Mouse (Mus musculus) embryonic facial prominence, embryonic 14.5 days (tissue): Measurements from ENCODE around the gene Cav1. TPM values are rescaled to one million over a fixed set of nuclear protein-coding genes. Genes with fewer than 3 reads are reported as not detected.
A peak's percentile ranks its signal among the peaks of the same experiment; 100 is the strongest.

Experiments used
- ATAC-seq: fragments of 200-750 bp; cut with Nextera tagmentation; 2 replicates; pipeline ENCODE4 v1.8.0; 2017; ENCODE audit warnings: low read depth, moderate number of reproducible peaks, moderate TSS enrichment
- DNase-seq: peaks from one replicate; pipeline ENCODE4 v3.0.0-alpha.2; 2015; ENCODE audit warnings: low spot score
- H3K27ac ChIP-seq: fragments of 300-500 bp; sonication (generic); replicated peaks from 2 replicates; pipeline ENCODE4 v1.5.1; 2014; ENCODE audit warnings: low read depth, mild to moderate bottlenecking, low read length, moderate library complexity
- H3K27me3 ChIP-seq: fragments of 300-500 bp; sonication (generic); replicated peaks from 2 replicates; pipeline ENCODE4 v1.6.1; 2014; ENCODE audit warnings: low read length; ENCODE audit not compliant: control insufficient read depth, insufficient read depth
- H3K36me3 ChIP-seq: fragments of 300-500 bp; sonication (generic); 2 replicates; pipeline ENCODE4 v1.6.1; 2014; ENCODE audit warnings: low read length, mixed read lengths; ENCODE audit not compliant: control insufficient read depth, insufficient read depth
- H3K4me1 ChIP-seq: fragments of 300-500 bp; sonication (generic); 2 replicates; pipeline ENCODE4 v1.6.1; 2014; ENCODE audit warnings: antibody characterized with exemption, low read length; ENCODE audit not compliant: control insufficient read depth, insufficient read depth
- H3K4me2 ChIP-seq: fragments of 300-500 bp; sonication (generic); 2 replicates; pipeline ENCODE4 v1.6.1; 2014; ENCODE audit warnings: low read depth, mild to moderate bottlenecking, low read length, moderate library complexity, mixed read lengths
- H3K4me3 ChIP-seq: fragments of 300-500 bp; sonication (generic); 2 replicates; pipeline ENCODE4 v1.5.1; 2014; ENCODE audit warnings: low read depth, mild to moderate bottlenecking, low read length
- H3K9ac ChIP-seq: fragments of 300-500 bp; sonication (generic); 2 replicates; pipeline ENCODE4 v1.6.1; 2014; ENCODE audit warnings: low read depth, mild to moderate bottlenecking, low read length, moderate library complexity, mixed read lengths
- H3K9me3 ChIP-seq: fragments of 300-500 bp; sonication (generic); 2 replicates; pipeline ENCODE4 v1.6.1; 2016; ENCODE audit warnings: low read length; ENCODE audit not compliant: control insufficient read depth
- WGBS: fragments of 180-500 bp; shearing (Covaris S2); extraction: QIAGEN DNeasy Blood & Tissue Kit; methylation state at CpG from one replicate; pipeline ENCODE4 v1.1.7; 2014; 5-methylcytosine and 5-hydroxymethylcytosine counted together
- polyA plus RNA-seq: library from polyadenylated mRNA; unstranded; fragments of >200 nt; fragmentation: Nextera tagmentation; extraction: Ambion mirVana; gene quantifications from 2 replicates; pipeline ENCODE4 v1.2.1, GENCODE M21; 2014

Cav1 gene
- polyA plus RNA-seq, 1 experiment from 2014 or later: 238 TPM

- peaks cover 17% of the 10 kb centered on the region for H3K27me3 ChIP-seq
- H3K4me3 ChIP-seq: 0 out of 2 replicates have a peak overlapping the region, but pooled peaks have one; percentile 7
- WGBS: 63% methylated on average over 2 of the region's 2 CpGs
- H3K27ac ChIP-seq: no peak overlapping the region
- H3K9ac ChIP-seq: no peak overlapping the region
- no peaks in the 10 kb centered on the region for H3K36me3 ChIP-seq
- no peak for ATAC-seq
- H3K9me3 ChIP-seq: no peaks in the 10 kb centered on the region
- peaks cover 14% of the 10 kb centered on the region for H3K4me1 ChIP-seq
- H3K4me2 ChIP-seq: peak overlapping the region; percentile 97; the same call in 1 of the 2 replicates
- DNase-seq: no peak
Observed at GRCm38 (mm10) chr6:17309260-17309659, 3.1 kb downstream of the Cav1 start.

- WGBS: 87% methylated on average over 2 of the region's 2 CpGs
- Histone ChIP-seq H3K27me3 (no peaks in the 10 kb centered on the region), H3K36me3 (no peaks in the 10 kb centered on the region), H3K4me1 (no peaks in the 10 kb centered on the region), H3K4me2 (no peak overlapping the region), H3K4me3 (no peak overlapping the region), H3K9me3 (no peaks in the 10 kb centered on the region), H3K9ac (no peak overlapping the region), H3K27ac (no peak overlapping the region)
- DNase-seq (no peak), ATAC-seq (no peak)
Observed at GRCm38 (mm10) chr6:17314241-17314640, 8.1 kb downstream of the Cav1 start.

DNA sequence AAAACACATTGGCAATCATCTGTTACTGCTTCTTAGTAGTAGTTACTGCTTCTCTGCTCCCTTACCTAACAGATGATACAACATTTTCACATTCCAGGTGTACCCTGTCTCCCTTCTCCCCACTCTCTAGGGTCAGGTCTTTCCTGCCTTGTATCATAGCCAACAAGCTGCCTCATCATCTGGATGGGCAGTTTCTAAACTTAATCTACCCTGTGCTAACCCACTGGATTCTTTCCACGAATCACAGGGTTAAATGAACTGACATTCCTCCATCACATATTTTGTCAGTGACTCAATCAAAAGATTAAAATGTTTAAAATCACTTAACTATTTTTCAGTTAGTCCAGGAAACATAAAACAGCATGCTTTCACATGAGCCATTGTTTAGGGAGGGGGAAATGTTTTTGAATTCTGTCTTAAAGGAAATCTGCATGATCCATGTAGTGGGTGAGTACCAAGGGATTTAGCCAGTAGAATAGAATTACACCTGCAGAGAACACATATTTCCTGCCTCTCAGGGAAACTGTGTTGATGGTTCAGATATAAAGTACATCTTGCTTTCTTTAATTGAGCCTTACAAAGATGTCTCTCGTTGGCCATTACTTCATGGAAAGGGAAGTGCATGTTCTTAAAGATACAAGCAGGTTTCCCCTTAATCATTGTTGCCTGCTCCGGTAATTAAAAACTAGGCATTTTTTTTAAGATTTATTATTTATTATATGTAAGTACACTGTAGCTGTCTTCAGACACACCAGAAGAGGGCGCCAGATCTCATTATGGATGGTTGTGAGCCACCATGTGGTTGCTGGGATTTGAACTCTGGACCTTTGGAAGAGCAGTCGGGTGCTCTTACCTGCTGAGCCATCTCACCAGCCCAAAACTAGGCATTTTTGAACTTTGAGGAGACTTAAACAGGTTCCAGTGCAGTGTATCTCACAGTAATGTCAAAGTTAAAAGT lies 8.8 kb downstream of the Cav1 start:
- DNase-seq: no peak
- Histone ChIP-seq H3K4me3 (no peak overlapping the region), H3K9me3 (no peaks in the 10 kb centered on the region), H3K9ac (no peak overlapping the region), H3K27ac (no peak overlapping the region), H3K36me3 (no peaks in the 10 kb centered on the region), H3K4me2 (no peak overlapping the region), H3K27me3 (no peaks in the 10 kb centered on the region), H3K4me1 (no peaks in the 10 kb centered on the region)
- ATAC-seq: no peak
- WGBS: 76% methylated on average over 5 of the region's 5 CpGs

GRCm38 (mm10) chr6:17316294-17317166 lies 10.4 kb downstream of the Cav1 start:
- Histone ChIP-seq H3K9ac (no peak overlapping the region), H3K27ac (peak overlapping the region; percentile 42; the same call in 1 of the 2 replicates), H3K4me1 (no peaks in the 10 kb centered on the region), H3K27me3 (no peaks in the 10 kb centered on the region), H3K36me3 (no peaks in the 10 kb centered on the region), H3K9me3 (no peaks in the 10 kb centered on the region), H3K4me3 (no peak overlapping the region), H3K4me2 (no peak overlapping the region)
- peak; percentile 94 for ATAC-seq
- DNase-seq: peak; percentile 86
- WGBS: 59% methylated on average over 15 of the region's 15 CpGs

DNA sequence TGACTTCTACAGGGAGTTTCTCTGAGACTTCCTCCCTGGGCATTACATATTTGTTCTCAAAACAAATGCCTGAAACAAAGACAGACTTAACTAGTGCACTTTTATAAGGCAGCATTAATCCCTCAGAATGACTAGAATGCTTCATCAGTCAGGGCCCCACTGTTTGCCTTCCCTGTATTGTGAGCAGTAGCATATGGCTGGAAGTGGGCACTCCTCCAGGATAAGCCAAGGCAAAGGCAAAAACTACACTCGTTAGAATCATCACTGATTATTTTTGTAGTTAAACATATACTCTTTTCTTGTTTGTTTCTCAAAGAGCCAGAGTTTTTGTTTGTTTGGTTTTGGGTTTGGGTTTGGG lies 11.0 kb downstream of the Cav1 start:
- H3K9ac ChIP-seq: no peak overlapping the region
- H3K27me3 ChIP-seq: no peaks in the 10 kb centered on the region
- no peaks in the 10 kb centered on the region for H3K4me1 ChIP-seq
- H3K27ac ChIP-seq: 0 out of 2 replicates have a peak overlapping the region, but pooled peaks have one; percentile 1
- H3K4me2 ChIP-seq: no peak overlapping the region
- H3K4me3 ChIP-seq: no peak overlapping the region
- WGBS: 34% methylated on average over 1 of the region's 1 CpGs
- H3K9me3 ChIP-seq: no peaks in the 10 kb centered on the region
- DNase-seq (no peak), ATAC-seq (0 out of 2 replicates have a peak, but pooled peaks have one; percentile 19)
- no peaks in the 10 kb centered on the region for H3K36me3 ChIP-seq

- Histone ChIP-seq H3K9ac (no peak overlapping the region), H3K27me3 (no peaks in the 10 kb centered on the region), H3K4me2 (no peak overlapping the region), H3K36me3 (no peaks in the 10 kb centered on the region), H3K4me1 (no peaks in the 10 kb centered on the region), H3K27ac (no peak overlapping the region), H3K4me3 (no peak overlapping the region), H3K9me3 (no peaks in the 10 kb centered on the region)
- ATAC-seq: no peak
- DNase-seq: peak; percentile 10
- WGBS: 23% methylated on average over 1 of the region's 1 CpGs
Observed at GRCm38 (mm10) chr6:17317944-17318343, 11.8 kb downstream of the Cav1 start.

- H3K4me1 ChIP-seq: no peaks in the 10 kb centered on the region
- no peaks in the 10 kb centered on the region for H3K36me3 ChIP-seq
- H3K9ac ChIP-seq: no peak overlapping the region
- H3K4me3 ChIP-seq: no peak overlapping the region
- WGBS: 66% methylated on average over 6 of the region's 6 CpGs
- ATAC-seq (no peak), DNase-seq (no peak)
- no peak overlapping the region for H3K4me2 ChIP-seq
- H3K9me3 ChIP-seq: no peaks in the 10 kb centered on the region
- no peaks in the 10 kb centered on the region for H3K27me3 ChIP-seq
- H3K27ac ChIP-seq: no peak overlapping the region
Observed at GRCm38 (mm10) chr6:17321976-17322375, 15.8 kb downstream of the Cav1 start.

- H3K4me1 ChIP-seq: no peaks in the 10 kb centered on the region
- H3K4me3 ChIP-seq: no peak overlapping the region
- peak overlapping the region; percentile 23; the same call in 1 of the 2 replicates for H3K9ac ChIP-seq
- H3K4me2 ChIP-seq: peak overlapping the region; percentile 42
- no peaks in the 10 kb centered on the region for H3K27me3 ChIP-seq
- no peaks in the 10 kb centered on the region for H3K9me3 ChIP-seq
- DNase-seq: peak; percentile 52
- no peak overlapping the region for H3K27ac ChIP-seq
- H3K36me3 ChIP-seq: no peaks in the 10 kb centered on the region
- WGBS: 18% methylated on average over 11 of the region's 11 CpGs
- ATAC-seq: no peak
Observed at GRCm38 (mm10) chr6:17327216-17327615, 21.1 kb downstream of the Cav1 start.
